Mouse (Mus musculus) left cerebral cortex, postnatal 36 days (tissue): ENCODE data around the gene Apeh. TPM values are rescaled to one million over a fixed set of nuclear protein-coding genes. Genes with fewer than 3 reads are reported as not detected.

Source experiments
- microRNA-seq: library from miRNA; unstranded; fragments of <30 nt; microRNA quantifications from one replicate; pipeline ENCODE4 v1.2.0, GENCODE M21; 2022
- total RNA-seq, 2 experiments: library from RNA; stranded (reverse); gene quantifications; 2 replicates each; pipeline ENCODE4 v1.2.3; 2021

Apeh gene
- total RNA-seq, 2 experiments from 2014 or later, result 23.9 to 39.4 TPM

Small RNAs within 50 kb of the gene (microRNA-seq; reads per million reads assigned to microRNA genes)
- gene Gm47303 (not detected), gene Mir7088 (not detected)

Other genes with a start within 250 kb of the Apeh start
- gene Rbm6, start 221.4 kb downstream of the Apeh start, total RNA-seq, result 10 to 100 TPM; 48.3 to 72.1 TPM
- gene Mon1a, start 206.5 kb downstream of the Apeh start, total RNA-seq, result 10 to 100 TPM; 23.9 to 27.1 TPM
- gene Mst1r, start 187.7 kb downstream of the Apeh start, total RNA-seq, result 1 to 10 TPM in 1 of 2 experiments, under 1 TPM in 1; 0.81 to 2.6 TPM
- gene Actl11, start 166.1 kb downstream of the Apeh start, total RNA-seq, result not detected
- gene Camkv, start 158.9 kb downstream of the Apeh start, total RNA-seq, result 100 to 1,000 TPM; 353 to 360 TPM
- 10 to 100 TPM in 1 of 2 experiments, 1 to 10 TPM in 1; 7.8 to 16.5 TPM for gene Traip, start 144.5 kb downstream of the Apeh start, total RNA-seq
- gene Uba7, start 119.1 kb downstream of the Apeh start, total RNA-seq, result 1 to 10 TPM; 2.4 to 3.9 TPM
- not detected for gene Gm20661, start 111.5 kb downstream of the Apeh start, total RNA-seq
- gene Inka1, start 108.7 kb downstream of the Apeh start, total RNA-seq, result 1 to 10 TPM; 4.4 to 4.9 TPM
- 1 to 10 TPM in 1 of 2 experiments, under 1 TPM in 1; 0.79 to 1.4 TPM for gene Cdhr4, start 102.1 kb downstream of the Apeh start, total RNA-seq
- 1 to 10 TPM in 1 of 2 experiments, not detected in 1; 2.3 TPM for gene Gm20662, start 98.3 kb downstream of the Apeh start, total RNA-seq
- gene Ip6k1, start 92.1 kb downstream of the Apeh start, total RNA-seq, result 100 to 1,000 TPM; 196 to 205 TPM
- 10 to 100 TPM; 14.4 to 17.0 TPM for gene Gmppb, start 45.4 kb downstream of the Apeh start, total RNA-seq
- 1 to 10 TPM; 1.7 to 1.8 TPM for gene Amigo3, start 41.4 kb downstream of the Apeh start, total RNA-seq
- gene Mst1, start 14.2 kb downstream of the Apeh start, total RNA-seq, result not detected
- gene Rnf123, start 11.3 kb downstream of the Apeh start, total RNA-seq, result 100 to 1,000 TPM in 1 of 2 experiments, 10 to 100 TPM in 1; 77.6 to 107 TPM
- gene Bsn, start 95.8 kb upstream of the Apeh start, total RNA-seq, result 100 to 1,000 TPM; 269 to 307 TPM
- 10 to 100 TPM; 90.4 to 93.1 TPM for gene Dag1, start 169.4 kb upstream of the Apeh start, total RNA-seq
- gene Nicn1, start 195.8 kb upstream of the Apeh start, total RNA-seq, result 100 to 1,000 TPM; 116 to 131 TPM
- 10 to 100 TPM; 29.5 to 34.0 TPM for gene Amt, start 202.2 kb upstream of the Apeh start, total RNA-seq
- gene Rhoa, start 211.5 kb upstream of the Apeh start, total RNA-seq, result 100 to 1,000 TPM; 160 to 176 TPM
- gene Tcta, start 211.6 kb upstream of the Apeh start, total RNA-seq, result 10 to 100 TPM; 29.2 to 41.4 TPM
- 100 to 1,000 TPM; 105 to 110 TPM for gene Gpx1, start 244.3 kb upstream of the Apeh start, total RNA-seq